Mouse (Mus musculus): ENCODE results near the gene Mmab. TPM values are rescaled to one million over a fixed set of nuclear protein-coding genes. Genes with fewer than 3 reads are reported as not detected.
A peak's percentile ranks its signal among the peaks of the same experiment; 100 is the strongest.

Mmab gene
- polyA plus RNA-seq, 1 experiment, result 19.2 TPM

GRCm38 (mm10) chr5:114412361-114412998, 31.4 kb downstream of the Mmab start:
- Histone ChIP-seq H3K4me3 (replicated peaks; ENCODE audit: insufficient read depth, low read depth, low read length) (no peak overlapping the region), H3K27ac (ENCODE audit: insufficient read depth, low read length) (no peak overlapping the region), H3K27me3 (ENCODE audit: control insufficient read depth, insufficient read depth, low read length) (no peaks in the 10 kb centered on the region), H3K4me1 (ENCODE audit: control insufficient read depth, insufficient read depth, low read length) (peaks cover 2% of the 10 kb centered on the region)
- TF ChIP-seq CTCF (IDR thresholded peaks at IDR 0.05; ENCODE audit: borderline replicate concordance, insufficient read depth, low read depth, low read length) (no peak), POLR2A (IDR thresholded peaks at IDR 0.05; ENCODE audit: borderline replicate concordance, insufficient read depth, low read length) (no peak)
- DNase-seq, result no peak
- 91% methylated on average over 23 of the region's 23 CpGs for WGBS

- TF ChIP-seq CTCF (IDR thresholded peaks at IDR 0.05; ENCODE audit: borderline replicate concordance, insufficient read depth, low read depth, low read length), result no peak
- no peak for TF ChIP-seq POLR2A (IDR thresholded peaks at IDR 0.05; ENCODE audit: borderline replicate concordance, insufficient read depth, low read length)
- H3K4me3 ChIP-seq (replicated peaks; ENCODE audit: insufficient read depth, low read depth, low read length), result no peak overlapping the region
- 30% methylated on average over 13 of the region's 13 CpGs for WGBS
- peaks cover 6% of the 10 kb centered on the region for H3K4me1 ChIP-seq (ENCODE audit: control insufficient read depth, insufficient read depth, low read length)
- H3K27ac ChIP-seq (ENCODE audit: insufficient read depth, low read length), result no peak overlapping the region
- DNase-seq, result no peak
- H3K27me3 ChIP-seq (ENCODE audit: control insufficient read depth, insufficient read depth, low read length), result no peaks in the 10 kb centered on the region
Observed at GRCm38 (mm10) chr5:114410429-114410828, 33.4 kb downstream of the Mmab start.

- TF ChIP-seq CTCF (IDR thresholded peaks at IDR 0.05; ENCODE audit: borderline replicate concordance, insufficient read depth, low read depth, low read length) (no peak), POLR2A (IDR thresholded peaks at IDR 0.05; ENCODE audit: borderline replicate concordance, insufficient read depth, low read length) (no peak)
Observed at GRCm38 (mm10) chr5:114408846-114409245, 35.0 kb downstream of the Mmab start.

GRCm38 (mm10) chr5:114407810-114408209, 36.0 kb downstream of the Mmab start:
- TF ChIP-seq CTCF (IDR thresholded peaks at IDR 0.05; ENCODE audit: borderline replicate concordance, insufficient read depth, low read depth, low read length) (no peak), POLR2A (IDR thresholded peaks at IDR 0.05; ENCODE audit: borderline replicate concordance, insufficient read depth, low read length) (no peak)
- DNase-seq, result no peak
- WGBS, result 76% methylated on average over 9 of the region's 9 CpGs
- no peak overlapping the region for H3K4me3 ChIP-seq (replicated peaks; ENCODE audit: insufficient read depth, low read depth, low read length)
- H3K27ac ChIP-seq (ENCODE audit: insufficient read depth, low read length), result no peak overlapping the region
- no peaks in the 10 kb centered on the region for H3K27me3 ChIP-seq (ENCODE audit: control insufficient read depth, insufficient read depth, low read length)
- peaks cover 6% of the 10 kb centered on the region for H3K4me1 ChIP-seq (ENCODE audit: control insufficient read depth, insufficient read depth, low read length)

More at GRCm38 (mm10) chr5:114408846-114409245, 35.0 kb downstream of the Mmab start:
- no peak for DNase-seq
- Histone ChIP-seq H3K27ac (ENCODE audit: insufficient read depth, low read length) (no peak overlapping the region), H3K4me1 (ENCODE audit: control insufficient read depth, insufficient read depth, low read length) (peaks cover 6% of the 10 kb centered on the region), H3K4me3 (replicated peaks; ENCODE audit: insufficient read depth, low read depth, low read length) (no peak overlapping the region), H3K27me3 (ENCODE audit: control insufficient read depth, insufficient read depth, low read length) (no peaks in the 10 kb centered on the region)
- 96% methylated on average over 11 of the region's 11 CpGs for WGBS

GRCm38 (mm10) chr5:114407269-114407668, 36.6 kb downstream of the Mmab start:
- Histone ChIP-seq H3K4me1 (ENCODE audit: control insufficient read depth, insufficient read depth, low read length) (peaks cover 6% of the 10 kb centered on the region), H3K27ac (ENCODE audit: insufficient read depth, low read length) (no peak overlapping the region), H3K27me3 (ENCODE audit: control insufficient read depth, insufficient read depth, low read length) (no peaks in the 10 kb centered on the region), H3K4me3 (replicated peaks; ENCODE audit: insufficient read depth, low read depth, low read length) (no peak overlapping the region)
- 12% methylated on average over 10 of the region's 10 CpGs for WGBS
- no peak for TF ChIP-seq POLR2A (IDR thresholded peaks at IDR 0.05; ENCODE audit: borderline replicate concordance, insufficient read depth, low read length)
- TF ChIP-seq CTCF (IDR thresholded peaks at IDR 0.05; ENCODE audit: borderline replicate concordance, insufficient read depth, low read depth, low read length), result no peak
- DNase-seq, result peak; percentile 46 to 53

GRCm38 (mm10) chr5:114406592-114406991, 37.3 kb downstream of the Mmab start:
- Histone ChIP-seq H3K4me3 (replicated peaks; ENCODE audit: insufficient read depth, low read depth, low read length) (no peak overlapping the region), H3K27me3 (ENCODE audit: control insufficient read depth, insufficient read depth, low read length) (no peaks in the 10 kb centered on the region), H3K27ac (ENCODE audit: insufficient read depth, low read length) (no peak overlapping the region), H3K4me1 (ENCODE audit: control insufficient read depth, insufficient read depth, low read length) (peaks cover 6% of the 10 kb centered on the region)
- no peak for DNase-seq
- 63% methylated on average over 14 of the region's 14 CpGs for WGBS
- no peak for TF ChIP-seq CTCF (IDR thresholded peaks at IDR 0.05; ENCODE audit: borderline replicate concordance, insufficient read depth, low read depth, low read length)
- TF ChIP-seq POLR2A (IDR thresholded peaks at IDR 0.05; ENCODE audit: borderline replicate concordance, insufficient read depth, low read length), result no peak

GRCm38 (mm10) chr5:114393169-114393568, 50.7 kb downstream of the Mmab start:
- Histone ChIP-seq H3K27ac (ENCODE audit: insufficient read depth, low read length) (no peak overlapping the region), H3K4me3 (replicated peaks; ENCODE audit: insufficient read depth, low read depth, low read length) (no peak overlapping the region), H3K27me3 (ENCODE audit: control insufficient read depth, insufficient read depth, low read length) (no peaks in the 10 kb centered on the region), H3K4me1 (ENCODE audit: control insufficient read depth, insufficient read depth, low read length) (no peaks in the 10 kb centered on the region)
- WGBS, result 83% methylated on average over 9 of the region's 9 CpGs
- no peak for DNase-seq
- TF ChIP-seq POLR2A (IDR thresholded peaks at IDR 0.05; ENCODE audit: borderline replicate concordance, insufficient read depth, low read length), result no peak
- TF ChIP-seq CTCF (IDR thresholded peaks at IDR 0.05; ENCODE audit: borderline replicate concordance, insufficient read depth, low read depth, low read length), result no peak

GRCm38 (mm10) chr5:114384448-114384847, 59.4 kb downstream of the Mmab start:
- WGBS, result 89% methylated on average over 8 of the region's 8 CpGs

More at GRCm38 (mm10) chr5:114384448-114384847, 59.4 kb downstream of the Mmab start:
- TF ChIP-seq CTCF (IDR thresholded peaks at IDR 0.05; ENCODE audit: borderline replicate concordance, insufficient read depth, low read depth, low read length) (no peak), POLR2A (IDR thresholded peaks at IDR 0.05; ENCODE audit: borderline replicate concordance, insufficient read depth, low read length) (no peak)
- no peak for DNase-seq
- no peaks in the 10 kb centered on the region for H3K27me3 ChIP-seq (ENCODE audit: control insufficient read depth, insufficient read depth, low read length)
- H3K27ac ChIP-seq (ENCODE audit: insufficient read depth, low read length), result no peak overlapping the region
- no peak overlapping the region for H3K4me3 ChIP-seq (replicated peaks; ENCODE audit: insufficient read depth, low read depth, low read length)
- H3K4me1 ChIP-seq (ENCODE audit: control insufficient read depth, insufficient read depth, low read length), result peaks cover 5% of the 10 kb centered on the region; the same call in 1 of the 2 replicates

Data from cerebellum, adult 2 months (tissue).